Mouse (Mus musculus) adrenal gland, postnatal 10 days (tissue): Measurements from ENCODE around the gene Erbb4. TPM values are rescaled to one million over a fixed set of nuclear protein-coding genes. Genes with fewer than 3 reads are reported as not detected.
"Not testable (repeated sequence)": the region's sequence is repeated elsewhere in the genome, so short reads cannot be mapped to it uniquely, and the experiment has no call there.

Experiments used
- DNase-seq: peaks from one replicate; pipeline ENCODE4 v3.0.0; 2021; ENCODE audit warnings: mixed read lengths
- total RNA-seq, 2 experiments: library from RNA; stranded (reverse); gene quantifications; 2 replicates each; pipeline ENCODE4 v1.2.3; 2021

The Erbb4 gene
- total RNA-seq, 2 experiments from 2014 or later = 1.2 to 1.4 TPM

DNA sequence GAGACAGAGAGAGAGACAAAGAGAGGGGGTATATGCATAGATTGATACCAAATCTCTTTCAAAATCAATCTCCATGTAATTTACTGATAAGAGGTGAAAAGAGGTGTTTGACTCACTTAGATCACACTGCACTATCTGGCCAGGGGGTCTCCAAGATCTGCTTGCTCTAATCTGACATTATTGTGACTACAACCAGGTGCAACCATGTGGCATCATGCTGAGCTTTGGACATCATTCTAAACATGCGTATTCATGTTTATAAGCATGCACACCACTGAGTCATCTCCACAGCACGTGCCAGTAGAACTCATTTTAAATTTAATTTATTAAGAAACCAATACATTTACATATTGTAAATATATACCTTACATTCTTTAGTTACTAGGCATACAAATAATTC is 247.5 kb downstream of the Erbb4 start:
- no peak for DNase-seq

DNA sequence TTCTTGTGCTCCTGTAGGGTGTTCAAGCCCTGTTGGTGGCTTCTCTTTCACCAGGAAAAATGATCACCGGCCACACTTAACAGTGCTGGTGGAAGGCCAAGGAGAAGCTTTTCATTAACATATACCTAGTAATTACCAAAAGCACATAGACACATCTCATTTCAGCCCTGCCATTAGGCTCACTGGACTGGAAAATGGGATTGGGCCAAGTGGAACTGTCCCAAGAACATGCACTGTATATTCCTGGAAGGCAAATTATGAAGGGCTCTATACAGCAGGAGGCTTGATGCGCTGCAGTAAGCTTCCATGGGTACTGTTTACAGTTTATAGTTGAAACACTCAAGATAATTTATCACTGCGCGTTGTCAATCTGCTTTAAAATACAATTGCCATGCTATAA is 248.4 kb downstream of the Erbb4 start:
- no peak for DNase-seq

DNA sequence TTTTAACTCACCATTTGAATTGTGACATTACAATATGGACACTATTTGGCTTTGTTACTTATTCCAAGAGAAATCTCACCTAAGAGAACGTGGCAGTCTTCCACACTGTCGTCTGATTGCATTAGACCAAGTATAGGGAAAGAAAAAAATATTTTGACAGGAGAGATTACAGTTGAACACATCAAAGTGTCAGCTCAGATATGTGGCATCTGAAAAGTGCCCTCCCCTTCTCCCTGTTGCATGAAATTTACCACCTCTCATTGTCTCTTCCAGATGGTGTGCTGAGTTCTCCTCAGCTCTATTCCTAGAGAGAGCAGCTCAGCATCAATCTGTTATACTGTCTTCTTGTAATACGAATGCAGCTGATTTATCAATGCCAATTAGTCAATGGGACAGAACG is 268.5 kb downstream of the Erbb4 start:
- DNase-seq = no peak

DNA sequence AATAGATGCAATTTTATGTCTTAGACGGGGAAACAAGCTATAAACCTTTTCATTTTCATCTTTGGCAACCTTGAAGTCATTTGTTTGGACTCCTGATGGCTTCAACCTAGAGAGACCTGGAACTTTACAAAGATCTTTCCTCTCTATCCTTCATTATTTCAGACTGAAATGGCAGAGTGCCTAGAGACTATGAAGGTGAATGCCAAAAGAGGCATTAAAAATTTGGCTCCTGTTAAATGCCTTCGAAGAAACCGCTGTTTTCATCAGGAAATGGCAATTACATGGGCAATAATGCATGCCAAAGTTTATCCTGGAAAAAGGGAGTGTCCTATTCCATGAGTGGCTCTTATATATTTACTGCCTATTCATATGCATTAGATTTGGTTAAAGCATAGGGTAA is 273.2 kb downstream of the Erbb4 start:
- DNase-seq = no peak

GRCm38 (mm10) chr1:68832101-68832500 is 275.8 kb downstream of the Erbb4 start:
- DNase-seq = peak; percentile 2

GRCm38 (mm10) chr1:68831575-68831974 is 276.3 kb downstream of the Erbb4 start:
- no peak for DNase-seq

GRCm38 (mm10) chr1:68830501-68831239 is 277.2 kb downstream of the Erbb4 start:
- no peak for DNase-seq

- DNase-seq = no peak
Observed at GRCm38 (mm10) chr1:68823116-68823644, 284.7 kb downstream of the Erbb4 start.

- no peak for DNase-seq
Observed at GRCm38 (mm10) chr1:68806711-68807110, 301.1 kb downstream of the Erbb4 start.

GRCm38 (mm10) chr1:68787409-68788015 is 320.3 kb downstream of the Erbb4 start:
- DNase-seq = no peak

DNA sequence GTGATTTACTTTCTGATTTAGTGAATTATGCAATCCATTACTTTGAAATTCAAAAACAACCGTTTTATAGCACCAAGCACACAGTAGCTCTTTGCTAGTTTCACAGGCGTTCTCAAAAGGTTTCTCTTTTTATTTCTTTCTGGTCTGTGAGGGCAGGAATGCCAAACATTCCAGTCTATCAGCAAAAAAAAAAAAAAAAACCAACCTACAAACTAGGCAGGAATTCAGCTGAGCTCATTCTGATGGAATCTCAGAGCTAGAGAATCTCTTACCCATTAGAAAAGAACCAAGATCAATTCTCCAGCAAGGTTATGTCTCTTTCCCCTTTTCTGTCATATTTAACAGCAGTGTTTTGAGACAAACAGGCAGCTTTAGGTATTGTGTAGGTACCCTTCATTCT is 327.2 kb downstream of the Erbb4 start:
- DNase-seq = no peak

- DNase-seq = no peak
Observed at GRCm38 (mm10) chr1:68780032-68780431, 327.8 kb downstream of the Erbb4 start.

- DNase-seq = not testable (repeated sequence)
Observed at GRCm38 (mm10) chr1:68766095-68766494, 341.8 kb downstream of the Erbb4 start.

GRCm38 (mm10) chr1:68762456-68762855 is 345.4 kb downstream of the Erbb4 start:
- no peak for DNase-seq

DNA sequence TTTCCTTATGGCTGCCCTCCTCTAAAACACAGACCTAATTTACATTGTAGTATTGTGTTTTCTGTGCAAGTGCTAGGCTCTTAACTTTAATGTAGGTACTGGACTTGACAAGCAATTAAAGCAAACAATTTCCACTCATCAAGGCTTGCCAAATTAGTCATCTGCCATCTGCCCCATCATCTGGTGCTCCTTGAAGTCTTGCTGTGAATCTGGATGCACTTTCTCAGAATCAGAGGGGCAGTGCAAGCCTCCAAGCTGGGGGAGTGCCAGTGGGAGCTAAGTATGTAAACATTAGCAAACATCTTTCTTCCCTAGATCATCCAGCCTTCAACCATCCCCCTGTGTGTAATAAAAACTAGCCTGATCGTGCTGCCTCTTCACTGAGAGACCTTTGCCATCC is 358.9 kb downstream of the Erbb4 start:
- no peak for DNase-seq

DNA sequence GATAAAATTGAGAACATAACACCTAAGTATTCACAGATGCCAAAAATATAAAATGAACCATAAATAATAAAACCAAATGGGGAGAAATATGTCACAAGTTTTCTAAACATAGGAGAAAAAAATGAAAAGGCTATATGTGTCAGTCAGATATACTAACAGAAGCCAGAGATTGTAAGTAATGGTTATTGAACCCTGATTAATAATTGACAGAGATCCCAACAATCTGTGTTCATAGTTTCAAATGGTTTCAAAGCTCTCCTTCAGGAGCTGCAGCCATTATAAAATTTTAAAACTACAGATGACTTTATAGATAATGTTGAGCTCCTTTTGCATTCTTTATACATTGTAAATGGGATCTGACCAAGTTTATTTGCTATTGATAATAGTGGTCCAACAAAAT is 426.4 kb downstream of the Erbb4 start:
- DNase-seq = no peak

GRCm38 (mm10) chr1:68674667-68675066 is 433.2 kb downstream of the Erbb4 start:
- DNase-seq = no peak

DNA sequence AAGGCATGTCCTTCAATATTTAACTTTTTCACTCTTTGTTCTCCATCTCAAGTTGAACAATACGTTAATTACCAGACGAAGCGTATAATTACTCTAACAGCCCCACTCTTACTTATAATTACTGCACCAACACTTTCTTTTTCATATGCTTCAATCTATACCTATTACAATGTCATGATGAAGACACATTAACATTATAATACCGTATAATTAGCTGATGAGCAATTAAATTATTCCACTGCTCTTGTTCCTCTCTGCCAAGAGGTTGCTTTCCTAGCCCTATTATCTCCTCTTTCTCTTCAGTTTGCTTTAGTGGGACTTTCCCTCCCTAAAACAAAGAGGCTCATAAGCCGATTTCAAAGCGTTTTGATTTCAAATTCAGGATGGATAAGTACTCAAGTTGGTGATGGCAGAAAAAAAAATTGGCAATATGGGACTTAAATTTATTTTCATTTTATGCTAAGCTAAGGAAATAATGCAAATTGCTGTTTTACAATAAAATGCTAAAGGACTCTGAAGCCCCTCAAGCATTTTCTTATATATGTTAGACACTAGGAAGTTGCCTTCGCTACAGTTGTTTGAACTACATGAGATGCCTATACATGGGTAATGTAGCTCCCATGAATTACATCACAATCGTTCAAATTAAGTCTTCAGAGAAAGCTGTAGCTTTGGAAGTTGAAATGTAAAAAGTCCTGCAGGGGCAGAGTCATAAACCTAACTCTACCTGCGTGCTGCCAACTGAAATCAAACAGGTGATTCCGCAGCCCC is 440.8 kb downstream of the Erbb4 start:
- no peak for DNase-seq

- DNase-seq = no peak
Observed at GRCm38 (mm10) chr1:68590475-68590874, 517.4 kb downstream of the Erbb4 start.

DNA sequence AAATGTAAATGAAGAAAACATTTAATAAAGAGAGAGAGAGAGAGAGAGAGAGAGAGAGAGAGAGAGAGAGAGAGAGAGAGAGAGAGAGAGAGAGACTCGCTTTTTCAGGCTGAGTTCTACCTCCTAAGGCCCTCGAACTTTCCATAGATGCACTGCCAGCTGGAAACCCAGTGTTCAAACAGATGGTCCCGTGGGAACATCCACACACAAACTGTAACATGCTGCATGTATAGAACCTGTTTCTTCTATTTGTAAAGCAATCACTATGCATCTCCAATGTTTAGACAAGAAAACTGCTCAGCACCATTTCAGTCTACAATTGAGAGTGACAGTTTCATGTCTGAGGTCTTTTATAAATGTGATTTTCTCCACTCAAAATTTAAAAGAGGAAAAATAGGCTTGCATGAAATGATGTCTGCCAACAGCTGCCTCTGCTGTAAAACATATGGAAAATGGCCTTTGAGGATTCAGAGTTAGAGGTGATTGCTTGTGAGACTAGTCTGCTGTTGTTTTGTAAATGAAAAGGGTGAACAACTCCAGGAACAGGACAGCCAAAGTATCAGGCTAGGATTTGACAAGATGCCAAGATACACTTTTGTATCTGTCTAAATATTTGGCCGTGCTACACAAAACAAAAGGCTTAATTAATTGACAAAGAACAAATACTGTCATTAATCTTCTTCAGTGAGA is 533.9 kb downstream of the Erbb4 start:
- no peak for DNase-seq

DNA sequence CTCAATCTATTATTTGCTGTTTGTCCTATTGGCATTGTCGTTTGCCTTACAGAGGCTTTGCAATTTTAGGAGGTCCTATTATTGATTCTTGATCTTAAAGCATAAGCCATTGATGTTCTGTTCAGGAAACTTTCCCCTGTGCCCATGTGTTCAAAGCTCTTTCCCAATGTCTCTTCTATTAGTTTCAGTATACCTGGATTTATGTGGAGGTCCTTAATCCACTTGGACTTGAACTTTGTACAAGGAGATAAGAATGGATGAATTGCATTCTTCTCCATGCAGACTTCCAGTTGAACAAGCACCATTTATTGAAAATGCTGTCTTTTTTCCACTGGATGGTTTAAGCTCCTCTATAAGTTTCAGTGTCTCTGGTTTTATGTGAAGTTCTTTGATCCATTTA is 536.9 kb downstream of the Erbb4 start:
- DNase-seq = no peak

- no peak for DNase-seq
Observed at GRCm38 (mm10) chr1:68542942-68543341, 564.9 kb downstream of the Erbb4 start.

GRCm38 (mm10) chr1:68517820-68518219 is 590.0 kb downstream of the Erbb4 start:
- no peak for DNase-seq
